Mouse (Mus musculus): ENCODE measurements around the gene Tnfaip1. TPM values are rescaled to one million over a fixed set of nuclear protein-coding genes. Genes with fewer than 3 reads are reported as not detected.
A peak's percentile ranks its signal among the peaks of the same experiment; 100 is the strongest.
"Not testable (repeated sequence)": the region's sequence is repeated elsewhere in the genome, so short reads cannot be mapped to it uniquely, and the experiment has no call there.

Tnfaip1 gene
- 38.2 and 38.9 TPM in 2 replicates for polyA plus RNA-seq (2012; rRNA removed)

- peak; percentile 90 for TF ChIP-seq POLR2A (IDR thresholded peaks at IDR 0.05; ENCODE audit: extremely low read depth, insufficient read depth, low read length)
- no peak for TF ChIP-seq CTCF (IDR thresholded peaks at IDR 0.05; ENCODE audit: extremely low read depth, insufficient read depth, low read length)
- peak within 1 kb of the TSS; percentile 13; the same call in 1 of the 2 replicates for H3K27ac ChIP-seq (ENCODE audit: insufficient read depth, low read length)
Measured at GRCm38 (mm10) chr11:78536080-78536689, at the start of gene Tnfaip1, which contains the start of gene Ift20. Gene Tnfaip1, minus strand, starts transcription at chr11:78536332. Gene Ift20, plus strand, starts transcription at chr11:78536361.

DNA sequence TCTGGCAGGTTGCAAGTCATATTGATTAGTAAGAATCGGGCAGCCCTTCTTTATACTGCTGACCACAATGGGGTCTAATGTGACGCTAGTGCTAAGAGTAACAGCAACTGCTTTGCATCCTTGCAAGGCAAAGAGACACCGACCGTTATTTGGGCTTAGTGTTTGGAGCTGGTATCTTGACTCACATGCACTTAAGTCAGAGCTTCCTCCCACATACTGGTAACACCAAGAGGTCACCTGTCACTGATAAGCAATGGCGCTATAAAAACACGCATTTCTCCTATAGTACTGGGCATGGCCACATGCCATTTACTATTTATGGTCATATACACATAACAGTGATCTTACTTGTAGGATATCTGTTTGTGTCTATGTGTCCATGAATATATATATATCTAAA lies 46.7 kb upstream of the Tnfaip1 start:
- H3K27ac ChIP-seq (ENCODE audit: insufficient read depth, low read length): no peak overlapping the region
- H3K4me3 ChIP-seq (ENCODE audit: insufficient read depth, low read length): no peak overlapping the region

More at GRCm38 (mm10) chr11:78536080-78536689, at the start of gene Tnfaip1, which contains the start of gene Ift20:
- Histone ChIP-seq H3K4me3 (ENCODE audit: insufficient read depth, low read length) (peak within 1 kb of the TSS; percentile 65), H3K4me1 (ENCODE audit: control insufficient read depth, insufficient read depth, low read length) (peaks cover 5% of the 10 kb centered on the region; the same call in 1 of the 2 replicates)

GRCm38 (mm10) chr11:78574975-78575374 lies 38.8 kb upstream of the Tnfaip1 start:
- no peak overlapping the region for H3K27ac ChIP-seq (ENCODE audit: insufficient read depth, low read length)
- H3K4me3 ChIP-seq (ENCODE audit: insufficient read depth, low read length): no peak overlapping the region
- TF ChIP-seq POLR2A (IDR thresholded peaks at IDR 0.05; ENCODE audit: extremely low read depth, insufficient read depth, low read length) (no peak), CTCF (IDR thresholded peaks at IDR 0.05; ENCODE audit: extremely low read depth, insufficient read depth, low read length) (no peak)
- peaks cover 4% of the 10 kb centered on the region for H3K4me1 ChIP-seq (ENCODE audit: control insufficient read depth, insufficient read depth, low read length)

More for the DNA sequence above, 46.7 kb upstream of the Tnfaip1 start:
- TF ChIP-seq CTCF (IDR thresholded peaks at IDR 0.05; ENCODE audit: extremely low read depth, insufficient read depth, low read length) (no peak), POLR2A (IDR thresholded peaks at IDR 0.05; ENCODE audit: extremely low read depth, insufficient read depth, low read length) (no peak)
- H3K4me1 ChIP-seq (ENCODE audit: control insufficient read depth, insufficient read depth, low read length): no peaks in the 10 kb centered on the region

- Histone ChIP-seq H3K27ac (ENCODE audit: insufficient read depth, low read length) (no peak overlapping the region), H3K4me1 (ENCODE audit: control insufficient read depth, insufficient read depth, low read length) (peaks cover 6% of the 10 kb centered on the region), H3K4me3 (ENCODE audit: insufficient read depth, low read length) (no peak overlapping the region)
- TF ChIP-seq CTCF (IDR thresholded peaks at IDR 0.05; ENCODE audit: extremely low read depth, insufficient read depth, low read length) (no peak), POLR2A (IDR thresholded peaks at IDR 0.05; ENCODE audit: extremely low read depth, insufficient read depth, low read length) (no peak)
Measured at GRCm38 (mm10) chr11:78574536-78574935, 38.4 kb upstream of the Tnfaip1 start.

GRCm38 (mm10) chr11:78574031-78574430 lies 37.9 kb upstream of the Tnfaip1 start:
- H3K27ac ChIP-seq (ENCODE audit: insufficient read depth, low read length); H3K4me1 ChIP-seq (ENCODE audit: control insufficient read depth, insufficient read depth, low read length); H3K4me3 ChIP-seq (ENCODE audit: insufficient read depth, low read length): not testable (repeated sequence)

- no peak for TF ChIP-seq POLR2A (IDR thresholded peaks at IDR 0.05; ENCODE audit: extremely low read depth, insufficient read depth, low read length)
- no peak for TF ChIP-seq CTCF (IDR thresholded peaks at IDR 0.05; ENCODE audit: extremely low read depth, insufficient read depth, low read length)
- Histone ChIP-seq H3K4me3 (ENCODE audit: insufficient read depth, low read length) (no peak overlapping the region), H3K4me1 (ENCODE audit: control insufficient read depth, insufficient read depth, low read length) (peaks cover 7% of the 10 kb centered on the region), H3K27ac (ENCODE audit: insufficient read depth, low read length) (peak overlapping the region; percentile 89)
Measured at GRCm38 (mm10) chr11:78571854-78572253, 35.7 kb upstream of the Tnfaip1 start.

- Histone ChIP-seq H3K4me3 (ENCODE audit: insufficient read depth, low read length) (no peak overlapping the region), H3K4me1 (ENCODE audit: control insufficient read depth, insufficient read depth, low read length) (peaks cover 7% of the 10 kb centered on the region), H3K27ac (ENCODE audit: insufficient read depth, low read length) (no peak overlapping the region)
- TF ChIP-seq CTCF (IDR thresholded peaks at IDR 0.05; ENCODE audit: extremely low read depth, insufficient read depth, low read length) (no peak), POLR2A (IDR thresholded peaks at IDR 0.05; ENCODE audit: extremely low read depth, insufficient read depth, low read length) (no peak)
Measured at GRCm38 (mm10) chr11:78571441-78571840, 35.3 kb upstream of the Tnfaip1 start.

DNA sequence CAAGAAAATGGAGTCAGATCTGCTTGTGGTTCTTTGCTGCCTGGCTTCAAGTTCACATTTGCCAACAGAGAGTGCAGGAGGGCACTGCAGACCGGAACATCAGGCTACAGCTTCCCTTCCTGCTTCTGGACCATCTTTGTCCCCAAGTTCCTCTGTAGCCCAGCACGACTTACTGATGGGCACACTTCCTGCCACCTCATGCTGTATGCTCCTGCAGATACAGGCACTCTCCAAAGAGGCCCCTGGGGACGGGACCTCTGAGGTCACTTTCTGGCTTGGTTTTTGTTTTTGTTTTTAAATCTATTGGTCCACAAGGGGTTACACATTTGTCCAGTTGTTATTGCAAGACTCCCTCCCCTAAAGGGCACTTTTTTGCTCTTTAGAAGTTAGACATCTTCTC lies 33.7 kb upstream of the Tnfaip1 start:
- H3K27ac ChIP-seq (ENCODE audit: insufficient read depth, low read length): no peak overlapping the region
- H3K4me1 ChIP-seq (ENCODE audit: control insufficient read depth, insufficient read depth, low read length): peaks cover 7% of the 10 kb centered on the region
- H3K4me3 ChIP-seq (ENCODE audit: insufficient read depth, low read length): no peak overlapping the region
- TF ChIP-seq POLR2A (IDR thresholded peaks at IDR 0.05; ENCODE audit: extremely low read depth, insufficient read depth, low read length) (no peak), CTCF (IDR thresholded peaks at IDR 0.05; ENCODE audit: extremely low read depth, insufficient read depth, low read length) (no peak)

DNA sequence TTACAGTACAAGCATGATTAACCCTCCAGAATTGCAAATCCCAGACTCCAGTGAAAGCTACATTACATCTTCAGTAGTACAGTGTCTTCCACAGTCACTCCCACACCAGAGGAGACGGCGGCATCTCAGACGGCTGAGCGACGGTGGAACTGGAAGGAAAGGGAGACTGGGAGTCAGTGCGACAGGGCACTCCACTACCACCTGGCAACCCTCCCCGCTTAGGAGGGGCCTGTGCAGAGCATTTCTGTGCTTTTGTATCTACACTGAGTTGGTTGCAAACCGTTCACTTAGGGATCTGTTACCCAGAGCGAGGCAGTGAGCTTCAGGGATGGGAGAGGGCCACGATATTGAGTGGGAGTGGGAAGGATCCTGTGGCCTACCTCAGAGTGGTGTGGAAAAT lies 32.7 kb upstream of the Tnfaip1 start:
- Histone ChIP-seq H3K27ac (ENCODE audit: insufficient read depth, low read length) (no peak overlapping the region), H3K4me3 (ENCODE audit: insufficient read depth, low read length) (no peak overlapping the region), H3K4me1 (ENCODE audit: control insufficient read depth, insufficient read depth, low read length) (peaks cover 7% of the 10 kb centered on the region)
- TF ChIP-seq CTCF (IDR thresholded peaks at IDR 0.05; ENCODE audit: extremely low read depth, insufficient read depth, low read length) (no peak), POLR2A (IDR thresholded peaks at IDR 0.05; ENCODE audit: extremely low read depth, insufficient read depth, low read length) (no peak)

DNA sequence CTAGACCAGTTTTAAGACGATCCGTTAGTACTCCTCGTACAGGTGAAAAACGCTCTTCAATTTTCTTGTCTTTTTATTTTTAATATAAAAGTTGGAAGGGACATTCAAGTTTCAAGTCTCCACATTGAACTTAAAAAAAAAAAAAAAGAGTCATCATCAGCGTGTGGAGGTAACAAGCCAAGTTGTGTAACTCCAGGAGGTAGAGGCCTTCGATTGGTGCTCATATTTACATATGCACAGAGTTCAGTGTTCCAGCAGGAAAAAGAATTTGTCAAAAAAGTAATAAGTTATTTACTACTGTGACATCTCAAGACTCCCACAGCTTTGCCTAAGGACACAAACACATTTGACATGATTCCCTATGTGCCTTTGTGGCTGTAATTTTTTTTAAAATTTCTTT lies 31.5 kb upstream of the Tnfaip1 start:
- H3K4me3 ChIP-seq (ENCODE audit: insufficient read depth, low read length): no peak overlapping the region
- H3K4me1 ChIP-seq (ENCODE audit: control insufficient read depth, insufficient read depth, low read length): peaks cover 9% of the 10 kb centered on the region
- no peak for TF ChIP-seq CTCF (IDR thresholded peaks at IDR 0.05; ENCODE audit: extremely low read depth, insufficient read depth, low read length)
- no peak for TF ChIP-seq POLR2A (IDR thresholded peaks at IDR 0.05; ENCODE audit: extremely low read depth, insufficient read depth, low read length)
- no peak overlapping the region for H3K27ac ChIP-seq (ENCODE audit: insufficient read depth, low read length)
